Mouse (Mus musculus) lung, postnatal 4 days (tissue): ENCODE results near the gene Npb.
"Not testable (repeated sequence)": the region's sequence is repeated elsewhere in the genome, so short reads cannot be mapped to it uniquely, and the experiment has no call there.

Experiments used
- DNase-seq, 2 experiments: peaks; one replicate each; pipeline ENCODE4 v3.0.0; 2021

Gene Npb

DNA sequence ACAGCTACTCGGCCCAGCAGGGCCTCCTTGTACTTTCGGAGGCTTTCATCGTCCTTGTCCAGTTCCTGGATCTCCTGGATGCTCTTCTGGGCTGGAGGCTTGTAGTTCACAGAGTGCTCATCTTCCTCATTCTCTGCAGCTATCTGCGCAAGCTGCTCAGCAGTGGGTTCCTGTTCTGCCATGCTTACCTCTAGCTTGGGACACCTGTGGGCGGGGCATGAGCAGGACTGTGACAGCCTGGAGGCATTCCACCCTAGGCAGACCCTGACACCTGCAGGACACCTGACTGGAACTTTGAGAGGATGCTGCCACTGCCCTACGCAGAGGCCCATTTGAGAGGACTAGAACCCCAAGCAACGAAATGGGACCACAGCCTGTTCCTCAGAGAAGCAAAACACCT lies 28.1 kb upstream of the Npb start:
- DNase-seq = peak; percentile 49 to 54

DNA sequence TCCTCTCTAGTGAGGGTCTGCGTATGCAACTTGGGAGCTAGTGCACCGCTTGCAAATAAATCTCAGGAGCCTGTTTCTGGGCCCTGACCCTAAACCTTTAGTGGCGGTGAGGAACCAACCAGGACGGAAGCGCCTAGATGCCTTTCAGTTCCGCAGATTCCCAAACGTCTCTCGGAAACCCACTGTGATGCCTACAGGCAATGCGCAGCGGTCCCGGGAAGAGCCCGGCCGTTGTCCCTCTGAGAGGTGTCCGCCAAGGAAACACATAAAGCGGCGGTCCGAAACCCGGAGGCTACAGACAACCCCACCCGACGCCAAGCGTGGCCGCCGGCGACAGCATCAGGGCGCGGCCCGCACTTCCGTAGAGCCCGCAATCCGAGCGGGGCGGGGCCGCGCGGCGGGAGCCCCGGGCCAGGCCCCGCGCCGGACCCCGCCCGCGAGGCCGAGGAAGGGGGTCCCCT lies 27.4 kb upstream of the Npb start:
- DNase-seq = peak; percentile 67 to 72

DNA sequence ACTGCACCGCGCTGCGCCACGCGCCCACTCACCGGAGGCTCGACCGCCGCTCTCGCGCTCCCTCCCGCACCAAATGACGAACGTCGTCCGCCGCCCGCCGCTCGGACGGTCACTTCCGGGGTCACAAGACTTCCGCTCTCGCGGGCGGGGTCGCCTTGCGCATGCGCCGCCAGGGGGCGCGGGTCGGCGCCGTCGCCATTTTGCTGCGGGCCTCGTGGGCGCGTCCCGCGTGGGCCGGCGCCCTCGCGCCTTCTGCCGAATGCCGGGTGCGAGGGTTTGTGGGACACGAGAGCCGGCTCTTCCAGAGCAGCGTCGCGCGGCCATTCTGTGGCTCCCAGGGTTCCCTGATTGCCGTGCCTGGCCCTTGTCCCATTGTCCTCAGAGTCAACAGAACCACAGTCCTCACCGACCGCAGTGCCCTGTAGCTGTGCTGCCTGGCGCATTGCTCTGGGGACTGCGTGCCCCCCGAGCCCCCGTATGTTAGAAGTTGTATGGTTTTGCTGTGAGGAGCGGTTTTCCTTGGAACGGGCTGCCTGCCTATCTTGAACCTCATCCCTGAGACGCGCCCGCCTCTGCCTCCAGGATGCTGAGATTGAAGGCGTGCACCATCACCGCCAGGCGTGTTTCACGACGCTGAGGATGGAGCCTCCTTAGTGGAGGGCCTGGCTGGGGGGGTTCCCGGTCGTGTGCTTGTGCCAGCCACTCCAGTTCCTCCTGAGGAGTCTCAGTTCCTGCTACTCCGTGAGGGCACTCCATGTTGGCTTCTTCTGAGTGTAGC lies 26.6 kb upstream of the Npb start, which contains the start of gene Arhgdia:
Gene Arhgdia (minus strand): TSS at position 135 of the 778 bp plus-strand sequence.
- DNase-seq = peak; percentile 93

DNA sequence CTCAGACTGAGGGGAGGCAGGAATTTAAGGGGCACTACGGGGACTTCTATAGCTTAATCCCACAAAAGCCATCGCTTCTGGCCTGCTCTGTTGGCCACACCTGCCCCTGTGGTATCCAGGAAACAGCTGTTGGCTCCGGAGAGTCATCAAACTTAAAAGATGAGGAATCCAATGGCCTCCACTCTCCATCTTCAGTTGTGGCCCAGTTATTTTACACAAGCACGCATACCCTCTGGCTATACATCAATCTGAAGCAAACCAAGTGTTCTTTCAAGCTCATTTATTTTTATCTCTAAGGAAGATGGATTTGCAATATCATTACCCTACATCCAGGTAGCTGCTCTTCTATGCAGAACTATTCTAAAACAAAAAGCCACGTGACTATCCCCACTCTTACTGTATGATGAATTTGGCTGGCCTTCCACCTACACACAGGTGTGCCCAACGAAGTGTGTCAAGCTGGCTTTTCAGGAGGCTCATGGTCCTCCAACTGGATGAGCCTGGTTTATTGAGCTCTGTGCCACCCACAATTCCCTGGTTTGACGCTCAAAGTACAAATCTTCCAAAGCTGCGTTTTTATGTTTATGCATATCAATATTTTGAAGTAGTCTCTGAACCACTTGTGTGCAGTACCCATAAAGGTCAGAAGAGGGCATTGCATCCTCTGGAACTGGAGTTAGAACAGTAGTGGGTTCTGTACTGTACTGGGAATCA lies 25.9 kb upstream of the Npb start:
- peak in 1 of 2 experiments; percentile 62 for DNase-seq

DNA sequence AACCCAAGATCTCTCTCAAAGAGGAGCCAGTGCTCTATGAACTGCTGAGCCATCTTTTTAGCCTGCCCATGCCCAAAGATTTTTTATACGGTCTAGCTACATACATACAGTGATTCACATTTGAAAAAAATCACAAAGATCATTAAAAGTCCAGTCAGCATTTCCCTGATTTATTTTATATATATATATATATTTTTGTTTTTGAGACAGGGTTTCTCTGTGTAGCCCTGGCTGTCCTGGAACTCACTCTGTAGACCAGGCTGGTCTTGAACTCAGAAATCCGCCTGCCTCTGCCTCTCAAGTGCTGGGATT lies 25.3 kb upstream of the Npb start:
- DNase-seq = not testable (repeated sequence)

DNA sequence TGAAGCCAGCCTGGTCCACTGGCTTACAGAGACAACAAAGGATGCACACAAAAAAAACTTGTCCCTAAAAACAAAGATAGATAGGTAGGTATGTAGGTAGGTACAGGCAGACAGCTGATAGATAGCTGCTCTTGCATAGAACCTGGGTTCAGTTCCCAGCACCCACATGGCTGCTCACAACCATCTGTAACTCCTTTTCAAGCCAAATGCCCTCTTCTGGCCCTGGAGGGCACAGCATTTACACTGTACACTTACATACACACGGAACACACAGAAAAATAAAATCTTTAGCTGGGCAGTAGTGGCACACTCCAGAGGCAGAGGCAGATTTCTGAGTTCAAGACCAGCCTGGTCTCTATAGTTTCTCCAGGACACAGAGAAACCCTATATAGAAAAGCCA lies 24.3 kb upstream of the Npb start:
- no peak for DNase-seq

DNA sequence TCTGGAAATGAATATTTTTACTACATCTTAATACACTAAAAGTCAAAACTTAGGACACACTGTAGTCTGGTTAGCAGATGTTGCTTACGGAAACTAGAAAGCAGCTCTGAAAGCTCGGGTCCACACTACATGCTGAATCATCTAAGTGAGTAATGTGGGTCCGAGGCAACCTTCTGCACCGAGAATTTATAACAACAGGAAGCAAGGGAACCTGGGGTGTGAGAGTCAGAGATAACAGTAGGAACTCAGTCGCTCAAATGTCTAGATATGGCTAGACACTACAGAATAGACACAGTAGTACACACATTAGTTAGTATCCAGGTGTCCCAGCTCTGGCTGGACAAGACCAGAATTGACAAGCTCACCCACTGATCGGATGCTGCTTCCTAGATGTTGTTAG lies 19.7 kb upstream of the Npb start:
- no peak for DNase-seq

DNA sequence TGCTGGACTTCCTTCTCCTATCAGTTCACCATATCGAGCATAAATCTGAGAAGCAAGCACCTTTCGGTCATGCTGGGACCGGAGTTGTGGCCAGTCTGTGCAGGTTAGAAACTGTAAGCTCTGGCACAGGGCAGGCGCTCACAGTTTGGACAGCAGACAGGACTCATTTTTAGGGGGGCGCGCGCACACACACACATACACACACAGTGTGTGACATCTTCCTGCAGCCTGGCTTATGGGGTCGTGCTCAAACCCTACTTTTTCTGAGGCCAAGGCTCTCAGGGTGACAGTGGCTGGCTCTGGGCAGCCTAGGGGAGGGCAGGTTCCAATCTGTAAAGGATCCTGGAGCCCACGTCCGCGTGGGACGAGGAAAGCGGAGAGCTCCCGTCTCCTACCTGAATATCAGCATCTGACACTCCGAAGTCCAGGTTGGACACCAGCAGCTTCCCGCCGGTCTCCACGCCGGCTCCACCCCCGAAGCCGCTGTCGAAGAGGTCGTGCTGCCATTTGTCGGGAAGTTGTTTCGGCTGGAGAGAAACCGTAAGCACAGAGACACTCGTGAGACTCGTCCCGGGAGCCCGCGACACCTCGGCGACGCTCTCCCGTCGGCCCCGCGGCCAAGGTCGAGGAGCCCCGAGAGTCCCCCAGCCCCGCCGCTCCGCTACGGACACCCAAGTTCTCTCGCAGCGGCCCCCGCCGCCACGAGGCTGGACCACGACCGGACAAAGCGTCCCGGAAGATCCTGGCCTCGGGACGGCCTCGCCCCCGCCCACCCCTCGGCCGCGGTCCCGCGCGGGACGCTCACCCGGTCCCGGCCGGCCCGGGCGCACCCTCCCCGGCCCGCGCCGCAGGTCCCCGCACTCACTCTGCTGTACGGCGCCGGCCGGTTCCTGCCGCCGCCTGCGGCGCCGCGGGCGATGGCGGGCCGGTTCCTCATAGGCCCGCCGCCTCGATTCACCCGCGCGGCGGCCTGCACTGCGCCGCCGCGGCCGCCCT lies 10.7 kb upstream of the Npb start:
- DNase-seq = no peak

DNA sequence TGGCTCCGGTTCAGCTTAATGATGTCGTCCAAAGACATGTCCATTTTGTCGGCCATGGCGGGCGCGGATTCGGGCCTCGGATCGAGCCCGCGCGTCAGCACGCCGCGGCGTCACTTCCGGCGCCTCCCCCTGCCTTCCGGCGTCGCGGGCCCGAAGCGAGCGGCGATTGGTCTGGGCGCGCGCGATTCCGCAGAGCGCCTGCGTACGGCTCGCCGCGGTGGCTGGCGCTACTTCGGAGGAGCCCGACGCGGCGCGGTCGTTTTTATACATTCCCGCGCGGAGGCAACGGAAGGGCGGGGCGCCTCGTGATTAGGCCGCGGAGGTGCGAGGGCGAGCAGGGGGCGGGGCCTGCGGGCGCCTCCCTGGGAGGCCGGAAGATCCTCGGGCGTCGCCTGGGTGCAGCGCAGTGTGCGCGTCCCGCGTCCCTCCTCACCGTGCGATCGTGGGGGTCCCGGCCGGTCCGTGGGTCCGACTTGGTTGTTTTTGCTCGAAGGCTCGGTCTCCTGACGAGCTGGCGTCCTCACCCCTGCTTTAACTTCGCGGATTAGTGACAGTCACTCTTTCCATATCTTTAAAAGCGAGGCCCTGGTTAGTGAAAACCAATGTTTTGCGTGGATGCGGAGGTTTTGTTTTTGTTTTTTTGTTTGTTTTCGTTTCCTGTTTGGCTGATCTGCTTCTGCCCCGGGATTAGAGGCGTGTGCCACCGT lies 9.8 kb upstream of the Npb start, which contains the start of the genes Alyref and Anapc11:
Gene Alyref (minus strand): TSS at position 83 of the 707 bp plus-strand sequence.
Gene Anapc11 (plus strand): TSS at position 139 of the 707 bp plus-strand sequence.
- DNase-seq = peak; percentile 95 to 98

DNA sequence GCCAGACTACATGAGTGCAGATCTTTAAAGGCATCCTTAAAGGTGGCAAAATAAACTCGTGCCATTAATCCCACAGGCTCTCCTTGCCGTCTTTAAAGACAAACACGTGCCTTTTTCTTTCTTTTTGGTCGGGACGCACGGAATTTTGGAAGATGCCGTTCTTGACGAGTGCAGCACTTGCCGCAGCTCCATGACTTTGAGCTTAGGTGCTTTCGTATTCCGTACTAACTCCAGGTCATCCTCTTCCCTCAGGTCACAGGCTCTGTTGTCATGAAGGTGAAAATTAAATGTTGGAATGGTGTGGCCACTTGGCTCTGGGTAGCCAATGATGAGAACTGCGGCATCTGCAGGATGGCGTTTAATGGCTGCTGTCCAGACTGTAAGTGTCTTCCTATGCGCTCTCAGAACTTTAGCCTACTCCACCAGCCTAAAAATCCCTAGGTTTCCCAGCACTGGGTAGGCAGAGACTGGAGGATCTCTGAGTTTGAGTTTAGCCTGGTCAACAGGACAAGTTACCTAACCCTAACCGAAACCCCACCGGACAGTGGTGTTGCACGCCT lies 9.2 kb upstream of the Npb start:
- DNase-seq = no peak

DNA sequence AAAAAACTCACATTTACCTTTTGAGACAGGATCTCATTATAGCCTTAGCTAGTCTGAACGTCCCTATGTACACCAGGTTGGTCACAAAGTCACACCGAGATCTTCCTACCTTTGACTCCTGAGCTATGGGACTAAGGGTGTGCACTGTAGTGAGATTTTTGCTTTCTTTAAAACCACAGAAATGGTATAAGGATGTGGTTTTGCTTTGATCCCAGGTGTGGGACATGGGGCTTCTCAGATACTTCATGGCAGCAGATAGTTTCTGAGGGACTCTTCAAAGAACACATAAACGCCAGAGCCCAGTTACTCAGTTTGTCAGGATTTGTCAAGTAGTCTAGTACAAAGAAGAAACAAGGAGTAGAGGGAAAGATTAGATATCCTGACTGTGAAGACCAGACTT lies 7.6 kb upstream of the Npb start:
- no peak for DNase-seq

DNA sequence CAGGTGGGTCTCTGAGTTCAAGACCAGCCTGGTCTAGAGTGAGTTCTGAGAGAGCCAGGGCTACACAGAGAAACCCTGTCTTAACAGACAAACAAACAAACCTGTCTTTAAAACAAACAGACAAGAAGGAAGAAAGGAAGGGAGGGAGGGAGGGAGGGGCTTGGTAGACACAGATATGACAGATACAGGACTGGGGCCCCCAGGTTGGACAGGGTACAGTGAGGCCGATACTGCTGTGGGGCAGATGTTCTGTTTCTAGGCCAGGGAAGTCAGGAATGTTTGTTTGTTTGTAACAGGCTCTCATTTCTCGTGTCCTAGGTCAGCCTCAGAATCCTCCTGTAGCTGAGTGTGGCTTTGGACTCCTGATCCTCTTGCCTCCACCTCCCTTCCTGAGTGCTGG lies 4.7 kb upstream of the Npb start:
- no peak for DNase-seq

DNA sequence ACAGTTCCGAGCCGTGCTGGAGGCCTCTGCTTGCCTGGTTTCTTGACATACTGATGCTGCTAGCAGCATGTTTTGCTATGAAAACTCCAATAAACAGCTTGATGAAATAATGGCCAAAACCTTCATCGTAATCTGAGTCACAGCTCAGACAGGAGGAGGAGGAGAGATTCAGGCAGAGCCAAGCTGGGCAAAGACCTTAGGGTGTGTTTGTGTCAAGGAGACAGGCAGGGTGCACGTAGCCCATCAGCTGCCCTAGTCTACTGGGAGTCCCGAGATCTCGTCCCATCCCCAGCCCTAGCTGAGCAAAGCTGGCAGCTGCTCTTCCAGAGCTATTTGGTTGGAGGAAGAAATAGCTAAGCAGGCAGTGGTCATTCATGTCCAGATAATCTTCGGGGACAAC lies 2.6 kb upstream of the Npb start:
- DNase-seq = no peak

DNA sequence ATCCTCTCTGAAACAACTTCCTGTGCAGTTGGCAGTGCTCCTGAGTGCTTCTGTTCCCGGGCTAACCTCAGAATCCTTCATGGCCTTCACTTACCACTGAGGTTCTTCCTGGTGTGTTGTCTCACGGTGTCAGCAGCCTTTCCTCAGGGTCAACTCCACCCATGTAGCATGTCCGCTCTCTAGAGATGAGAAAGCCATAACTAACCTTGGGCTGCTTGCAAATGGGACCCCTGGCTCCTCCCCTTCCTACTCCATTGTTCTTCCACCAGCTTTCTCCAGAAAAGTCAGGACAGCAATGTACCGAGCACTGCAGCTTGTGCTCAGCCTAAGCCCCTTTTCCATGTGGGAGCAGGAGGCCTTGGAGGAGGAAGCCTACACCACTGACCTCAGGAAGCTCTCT lies 1.5 kb upstream of the Npb start:
- DNase-seq = no peak

DNA sequence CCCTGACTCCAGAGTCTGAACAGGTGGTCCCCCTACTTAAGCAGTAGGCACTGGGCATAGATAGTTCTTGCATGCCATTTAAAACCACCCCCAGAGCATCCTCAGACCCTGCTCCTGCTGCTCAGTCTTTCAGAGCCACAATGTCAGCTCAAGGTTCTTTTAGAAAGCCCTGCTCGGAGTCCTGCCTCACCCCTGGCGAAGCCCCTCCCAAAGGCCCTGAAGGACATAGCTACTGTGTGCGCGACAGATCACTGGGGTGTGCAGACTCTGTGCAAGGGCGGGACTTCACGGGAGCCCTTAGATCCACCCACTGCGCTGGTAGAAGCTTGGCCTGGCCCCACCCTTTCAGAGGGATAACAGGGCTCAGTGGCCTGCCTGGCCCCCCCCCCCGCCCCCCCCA lies 973 bp downstream of the Npb start:
- no peak for DNase-seq

DNA sequence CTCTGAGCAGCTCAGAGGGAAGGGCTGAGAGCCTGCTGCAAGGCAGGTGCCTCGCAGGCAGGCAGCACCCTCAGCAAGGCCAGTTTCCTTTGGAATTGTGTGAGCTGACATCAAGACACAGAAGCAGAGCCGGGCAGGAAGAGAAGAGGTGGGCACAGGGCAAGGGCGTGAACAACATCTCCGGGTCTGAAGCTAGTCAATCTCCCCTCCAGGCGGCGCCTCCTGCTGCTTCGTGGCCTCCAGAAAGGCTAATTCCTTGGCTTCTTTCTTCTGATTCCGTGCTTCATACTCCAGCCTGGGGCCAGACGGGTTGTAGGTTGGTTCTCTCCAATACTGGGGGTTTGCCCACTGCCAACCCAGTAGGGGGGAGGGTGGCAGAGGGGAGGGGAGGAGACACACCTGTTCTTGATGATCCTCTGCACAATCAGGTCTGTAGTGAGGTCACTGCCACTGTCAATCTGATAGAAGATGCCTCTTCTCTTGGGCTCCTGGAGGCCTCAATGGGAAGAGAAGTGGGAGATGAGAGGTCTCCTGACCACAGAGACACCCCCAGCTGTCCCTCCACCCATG lies 2.3 kb downstream of the Npb start:
- no peak for DNase-seq

DNA sequence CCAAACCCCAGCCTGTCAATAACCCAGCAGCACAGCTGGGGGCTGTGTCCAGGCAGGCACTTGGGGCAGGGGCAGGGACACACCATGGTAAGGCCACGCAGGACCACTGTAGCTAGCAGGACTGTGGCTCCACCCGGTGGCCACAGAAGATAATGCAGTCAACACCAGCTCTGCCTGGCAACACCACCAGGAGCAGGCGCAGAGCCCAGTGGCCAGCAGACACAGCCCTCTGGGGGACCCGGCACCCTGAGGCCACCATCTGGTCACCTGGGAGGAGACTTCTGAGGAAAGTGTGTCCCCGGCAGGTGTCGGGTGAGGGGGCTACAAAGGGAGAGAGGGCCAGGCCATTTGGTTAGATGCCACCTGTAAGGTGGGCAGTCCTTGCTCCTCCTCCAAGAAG lies 4.5 kb downstream of the Npb start:
- peak; percentile 83 to 85 for DNase-seq

DNA sequence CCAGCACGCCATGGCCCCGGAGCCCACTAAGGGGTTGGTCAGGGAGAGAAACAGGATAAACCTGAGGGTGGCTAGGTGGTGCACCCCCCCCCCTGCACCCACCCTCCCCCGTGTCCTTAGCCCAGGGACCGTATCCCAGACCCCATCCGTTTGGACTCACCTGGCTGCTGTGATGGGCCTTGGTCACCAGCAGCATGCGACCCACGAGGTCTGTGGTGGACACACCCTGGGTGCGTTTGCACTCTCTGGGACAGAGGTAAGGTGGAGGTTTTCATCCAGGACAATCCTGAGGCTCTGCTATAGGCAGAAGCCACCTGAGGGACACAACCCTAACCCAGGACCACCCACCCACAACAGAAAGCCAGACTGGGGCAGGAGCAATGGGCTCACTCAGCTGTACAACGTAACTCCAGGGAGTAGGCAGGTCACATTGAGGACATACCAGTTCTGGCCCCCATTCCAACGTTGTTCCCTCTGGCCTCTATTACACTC lies 5.2 kb downstream of the Npb start:
- DNase-seq = no peak

DNA sequence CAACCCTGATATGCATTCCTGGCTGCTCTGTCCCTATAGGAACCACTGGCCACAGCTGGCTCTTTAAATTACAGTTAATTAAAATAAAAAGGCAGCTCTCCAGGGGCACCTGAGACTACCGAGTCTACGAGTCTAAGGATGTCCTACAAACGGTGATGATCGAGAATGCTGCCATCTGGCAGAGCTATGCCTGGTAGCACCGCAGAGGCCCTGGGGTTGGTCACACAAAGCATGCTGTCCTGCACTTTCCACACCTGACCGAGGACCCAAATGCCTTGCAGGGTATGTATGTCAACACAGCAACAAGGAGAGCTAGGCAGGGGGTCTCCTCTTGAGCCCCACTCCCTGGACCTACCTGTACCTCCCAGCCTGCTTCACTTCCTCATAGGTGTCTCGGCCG lies 5.7 kb downstream of the Npb start:
- DNase-seq = no peak

DNA sequence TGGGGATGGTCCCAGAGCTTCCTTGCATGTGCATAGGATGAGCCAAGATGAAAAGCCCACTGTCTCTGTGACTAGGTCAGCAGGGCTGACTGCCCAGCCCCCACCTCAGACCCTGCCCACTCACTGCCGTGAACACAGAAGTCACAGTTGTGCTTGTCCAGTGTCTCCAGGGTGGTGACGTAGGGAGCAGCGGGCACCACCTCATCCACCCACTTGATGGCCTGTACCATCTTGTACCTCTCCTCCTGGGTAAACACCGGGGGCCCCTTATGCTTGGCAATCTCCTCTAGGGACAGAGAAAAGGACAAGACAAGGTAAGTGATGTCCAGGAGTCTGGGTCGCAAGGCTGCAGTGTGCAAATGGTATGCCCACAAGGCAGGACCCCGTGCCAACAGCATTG lies 6.9 kb downstream of the Npb start:
- DNase-seq = no peak

DNA sequence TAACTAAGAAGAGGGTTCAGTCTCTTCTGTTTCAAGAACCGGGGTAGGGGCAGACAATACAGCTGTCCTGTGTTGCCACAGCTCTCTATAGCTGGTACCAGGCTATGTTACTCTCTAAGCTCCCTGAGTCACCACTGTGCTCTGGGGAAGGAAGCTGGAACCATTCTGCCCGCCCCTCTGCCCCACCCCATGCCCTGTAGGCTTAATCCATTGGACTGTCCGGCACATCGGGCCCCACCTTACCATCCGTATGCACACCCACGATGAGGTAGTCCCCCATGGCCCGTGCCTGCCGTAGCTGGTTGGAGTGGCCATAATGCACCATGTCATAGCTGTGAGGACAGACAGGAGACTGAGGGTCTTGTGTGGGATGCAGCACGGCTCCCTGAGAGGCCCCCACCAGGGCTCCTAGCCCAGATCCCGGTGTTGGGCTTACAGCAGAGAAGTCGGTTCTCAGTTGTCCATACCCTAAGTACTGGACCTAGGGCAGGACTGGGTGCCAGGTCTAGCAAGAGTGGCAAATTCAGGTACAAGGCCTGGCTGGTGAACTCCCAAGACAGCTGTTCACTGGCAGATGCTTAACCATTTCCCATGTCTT lies 7.4 kb downstream of the Npb start:
- no peak for DNase-seq
